Mouse (Mus musculus): Measurements from ENCODE around the gene Scfd2.

DNA sequence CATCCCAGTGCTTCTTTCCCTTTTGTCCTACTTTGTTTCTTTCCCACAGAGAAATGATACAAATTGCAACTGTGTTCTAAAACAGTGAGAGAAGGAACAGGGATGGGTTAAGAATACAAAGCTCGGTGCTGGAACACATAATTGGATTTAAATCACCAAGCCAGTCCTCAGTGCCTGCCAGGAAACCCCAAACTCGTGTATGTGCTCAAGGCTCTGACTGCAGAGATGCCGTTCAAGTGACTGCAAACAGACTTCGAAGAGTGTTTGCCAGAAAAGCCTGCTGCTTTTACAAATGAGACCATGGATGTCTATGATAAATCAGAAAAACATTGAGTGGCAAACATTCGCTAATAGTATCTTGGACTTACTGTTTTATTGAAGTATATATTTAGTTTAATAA lies 80.6 kb downstream of the Scfd2 start:
- TF ChIP-seq CTCF (IDR thresholded peaks at IDR 0.05; ENCODE audit: extremely low read depth, insufficient read length, insufficient replicate concordance, low read depth, low read length) (no peak), POLR2A (IDR thresholded peaks at IDR 0.05; ENCODE audit: low read depth, low read length) (no peak)

Measured in small intestine, adult 2 months (tissue).